Mouse (Mus musculus) lung, adult 2 months (tissue): ENCODE data around the gene Porcn. TPM values are rescaled to one million over a fixed set of nuclear protein-coding genes. Genes with fewer than 3 reads are reported as not detected.

Source experiments
- DNase-seq: peaks from one replicate; pipeline ENCODE4 v3.0.0; 2022
- H3K4me1 ChIP-seq: fragments of 200-500 bp; 2 replicates; pipeline ENCODE4 v1.6.1; 2011; ENCODE audit warnings: low read length; ENCODE audit not compliant: control insufficient read depth, insufficient read depth
- H3K4me3 ChIP-seq: fragments of 200-500 bp; replicated peaks from 2 replicates; pipeline ENCODE3; 2011; ENCODE audit warnings: low read depth, mild to moderate bottlenecking, control low read depth, low read length; ENCODE audit errors: extremely low read depth
- CTCF ChIP-seq: fragments of 200-500 bp; IDR thresholded peaks from 2 replicates; pipeline ENCODE4 v1.5.1; 2011; ENCODE audit warnings: mild to moderate bottlenecking, low read length, control low read depth; ENCODE audit not compliant: insufficient read depth
- POLR2A ChIP-seq: fragments of 200-500 bp; IDR thresholded peaks from 2 replicates; pipeline ENCODE4 v1.6.1; 2011; ENCODE audit warnings: low read depth, mild to moderate bottlenecking, control low read depth, low read length, borderline replicate concordance; ENCODE audit errors: extremely low read depth
- WGBS: fragments of 180-500 bp; shearing (Covaris S2); methylation state at CpG from one replicate; pipeline ENCODE4 v1.1.7; 2018; 5-methylcytosine and 5-hydroxymethylcytosine counted together
- polyA plus RNA-seq: library from polyadenylated mRNA; depleted of rRNA; stranded (reverse); fragments of >200 nt; gene quantifications from 2 replicates; pipeline ENCODE4 v1.2.3, GENCODE M21; 2012

The Porcn gene
- polyA plus RNA-seq, 1 experiment, result 86.0 TPM

DNA sequence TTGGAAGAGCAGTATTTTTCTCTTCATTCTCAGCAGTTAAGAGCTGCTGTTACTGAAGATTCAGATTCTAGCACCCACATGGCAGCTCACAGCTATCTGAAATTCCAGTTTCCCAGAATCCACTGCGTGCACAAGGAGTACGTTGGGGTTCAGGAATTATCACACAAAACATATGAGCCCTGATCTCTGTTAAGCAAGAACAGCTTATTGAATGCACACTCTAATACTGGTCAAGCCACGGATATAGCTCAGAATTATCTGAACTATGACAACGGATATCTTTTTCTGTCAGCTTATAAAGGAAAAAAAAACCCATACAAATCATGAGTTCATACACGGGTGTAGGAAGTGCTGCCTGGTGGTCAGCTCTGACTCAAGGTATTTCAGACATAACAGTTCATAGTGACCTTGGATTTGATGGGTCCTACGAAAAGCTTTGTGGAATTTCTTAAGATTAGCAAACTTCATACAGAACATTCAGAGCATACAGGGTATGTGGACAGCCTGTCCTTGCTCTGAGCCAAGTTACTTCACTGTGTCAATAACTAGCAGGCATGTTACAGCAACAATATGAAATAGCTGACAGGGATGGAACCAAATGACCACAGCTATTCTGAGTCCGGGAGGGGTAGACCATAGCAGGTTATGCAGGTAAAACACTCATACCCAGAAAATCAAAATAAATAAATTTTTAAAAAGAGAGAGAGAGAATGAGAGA is 5.3 kb upstream of the Porcn start:
- WGBS, result 63% methylated on average over 7 of the region's 7 CpGs
- no peak for DNase-seq
- Histone ChIP-seq H3K4me3 (no peak overlapping the region), H3K4me1 (no peaks in the 10 kb centered on the region; the same call in 1 of the 2 replicates)
- TF ChIP-seq POLR2A (no peak), CTCF (no peak)

DNA sequence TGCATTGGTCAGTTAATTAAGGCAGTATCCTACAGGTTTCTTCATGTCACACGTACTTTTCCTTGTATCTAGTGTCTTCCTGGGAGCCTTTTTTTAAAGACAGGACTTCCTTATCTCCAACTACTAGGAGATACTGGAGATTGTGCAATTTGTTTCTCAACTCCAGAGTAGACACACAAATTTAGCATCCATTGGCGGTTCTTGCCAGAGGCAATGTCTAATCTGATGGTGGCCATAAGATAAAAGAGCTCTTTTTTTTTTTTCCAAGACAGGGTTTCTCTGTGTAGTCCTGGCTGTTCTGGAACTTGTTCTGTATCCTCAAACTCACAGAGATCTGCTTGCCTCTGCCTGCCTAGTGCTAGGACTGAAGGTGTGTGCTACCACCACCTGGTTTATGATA is 3.4 kb upstream of the Porcn start:
- 50% methylated on average over 2 of the region's 2 CpGs for WGBS
- no peak for TF ChIP-seq CTCF
- no peak for TF ChIP-seq POLR2A
- Histone ChIP-seq H3K4me1 (peaks cover 2% of the 10 kb centered on the region; the same call in 1 of the 2 replicates), H3K4me3 (no peak overlapping the region)
- no peak for DNase-seq

DNA sequence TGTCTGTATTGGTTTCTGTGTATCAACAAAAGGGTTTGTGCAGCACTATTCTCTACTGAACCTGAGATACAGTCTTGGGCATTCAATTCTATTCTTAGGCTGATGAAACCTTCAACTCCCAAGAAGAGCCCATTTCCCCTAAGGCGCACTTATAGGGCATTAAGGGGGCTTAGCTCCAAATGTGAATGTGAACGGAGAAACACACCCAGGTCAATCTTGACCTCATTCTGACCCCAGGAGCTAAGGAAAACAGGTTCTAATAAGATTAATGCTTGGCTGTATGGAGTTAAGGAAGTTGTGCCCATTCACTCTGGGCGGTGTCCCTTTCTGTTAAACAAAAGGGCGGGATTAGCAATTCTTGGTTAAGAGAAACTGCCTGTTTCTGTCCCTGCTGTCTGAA is 899 bp upstream of the Porcn start:
- 30% methylated on average over 4 of the region's 4 CpGs for WGBS
- DNase-seq, result no peak
- no peak for TF ChIP-seq POLR2A
- TF ChIP-seq CTCF, result no peak
- peak overlapping the region; percentile 16 for H3K4me3 ChIP-seq
- peaks cover 2% of the 10 kb centered on the region; the same call in 1 of the 2 replicates for H3K4me1 ChIP-seq

DNA sequence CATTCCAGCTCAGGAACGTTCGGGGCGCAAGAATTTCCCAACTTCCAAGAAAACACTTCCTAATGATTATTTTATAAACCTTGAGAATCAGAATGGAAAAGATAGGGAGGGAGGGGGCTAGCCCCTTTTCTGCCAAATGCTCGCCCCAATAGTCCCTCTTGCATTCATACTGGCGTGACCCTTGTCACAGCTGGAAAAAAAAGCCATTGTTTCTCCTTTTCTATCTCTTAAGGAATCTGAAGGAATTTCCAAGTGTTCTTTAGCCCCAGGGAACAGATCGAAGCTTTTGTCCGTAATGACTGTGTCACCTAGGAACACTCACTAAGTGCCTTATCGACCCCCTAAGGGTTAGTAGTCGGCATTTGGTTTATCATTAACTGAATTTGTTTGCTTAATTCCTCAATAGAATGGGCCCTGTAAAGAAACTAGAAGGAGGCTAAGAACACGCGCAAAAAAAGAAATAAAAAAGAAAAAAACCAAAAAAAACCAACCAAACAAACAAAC is 421 bp upstream of the Porcn start:
- Histone ChIP-seq H3K4me1 (peaks cover 2% of the 10 kb centered on the region; the same call in 1 of the 2 replicates), H3K4me3 (peak overlapping the region; percentile 75)
- no peak for DNase-seq
- TF ChIP-seq POLR2A (no peak), CTCF (no peak)
- WGBS, result 28% methylated on average over 11 of the region's 11 CpGs

DNA sequence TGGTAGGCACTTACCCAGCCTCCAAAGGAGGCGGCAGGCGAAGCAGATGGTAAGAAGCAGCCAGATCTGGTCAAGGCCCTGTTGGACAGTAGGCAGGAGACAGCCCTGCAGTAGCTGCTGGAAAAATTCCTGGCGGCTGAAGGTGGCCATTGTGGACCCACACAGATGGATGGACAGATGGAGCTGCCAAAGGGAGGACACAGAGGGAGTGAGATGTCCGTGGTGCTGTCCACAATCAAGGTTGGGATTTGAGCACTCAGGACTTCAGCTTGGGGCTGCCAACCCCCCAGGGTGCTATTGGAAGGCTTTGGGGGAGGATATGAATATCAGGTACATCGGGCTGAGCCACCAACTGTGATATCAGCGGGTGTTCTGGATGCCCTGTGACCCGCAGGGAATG is 774 bp downstream of the Porcn start:
- no peak for DNase-seq
- H3K4me3 ChIP-seq, result no peak overlapping the region
- TF ChIP-seq CTCF (no peak), POLR2A (no peak)
- 50% methylated on average over 7 of the region's 7 CpGs for WGBS
- H3K4me1 ChIP-seq, result peaks cover 2% of the 10 kb centered on the region; the same call in 1 of the 2 replicates

DNA sequence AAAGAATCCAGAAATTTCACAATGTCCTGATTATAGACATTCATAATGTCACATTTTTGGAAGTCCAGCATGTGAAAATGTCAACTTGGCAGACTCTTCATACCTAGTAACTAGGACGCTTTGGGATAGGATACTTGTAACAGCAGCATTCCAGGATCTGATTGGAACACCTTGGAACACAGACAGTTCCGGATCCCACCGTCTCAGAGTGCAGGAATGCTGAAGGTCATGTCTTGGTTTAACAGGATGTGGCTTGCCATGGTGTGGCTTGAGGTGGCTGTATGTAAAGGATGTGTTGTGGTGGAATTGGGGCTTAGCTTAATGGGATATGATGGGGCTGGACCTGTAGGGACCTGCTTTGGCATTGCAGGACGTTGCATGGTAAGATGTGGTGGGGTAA is 1.2 kb downstream of the Porcn start:
- no peak for DNase-seq
- H3K4me3 ChIP-seq, result no peak overlapping the region
- WGBS, result 64% methylated on average over 4 of the region's 4 CpGs
- peaks cover 2% of the 10 kb centered on the region; the same call in 1 of the 2 replicates for H3K4me1 ChIP-seq
- no peak for TF ChIP-seq POLR2A
- TF ChIP-seq CTCF, result no peak

DNA sequence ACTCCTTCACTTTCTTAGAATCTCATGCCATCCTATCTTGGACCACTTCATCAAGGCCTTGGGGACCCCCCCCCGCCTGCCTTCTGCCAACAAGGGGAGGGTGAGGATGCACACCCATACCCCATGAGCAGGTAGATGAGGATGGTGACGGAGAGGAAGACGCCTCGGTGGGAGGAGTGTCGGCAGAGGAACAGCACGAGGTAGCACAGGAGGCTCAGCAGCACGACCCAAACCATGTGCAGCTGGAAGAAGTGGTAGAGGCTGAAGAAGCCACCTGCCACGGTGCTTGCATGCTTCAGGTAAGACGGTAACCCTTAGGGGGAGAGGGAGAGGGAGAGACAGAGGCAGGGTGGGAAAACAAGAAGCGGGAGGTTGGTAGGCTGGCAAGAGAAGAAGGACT is 2.2 kb downstream of the Porcn start:
- 86% methylated on average over 10 of the region's 10 CpGs for WGBS
- no peak for TF ChIP-seq CTCF
- no peak for TF ChIP-seq POLR2A

DNA sequence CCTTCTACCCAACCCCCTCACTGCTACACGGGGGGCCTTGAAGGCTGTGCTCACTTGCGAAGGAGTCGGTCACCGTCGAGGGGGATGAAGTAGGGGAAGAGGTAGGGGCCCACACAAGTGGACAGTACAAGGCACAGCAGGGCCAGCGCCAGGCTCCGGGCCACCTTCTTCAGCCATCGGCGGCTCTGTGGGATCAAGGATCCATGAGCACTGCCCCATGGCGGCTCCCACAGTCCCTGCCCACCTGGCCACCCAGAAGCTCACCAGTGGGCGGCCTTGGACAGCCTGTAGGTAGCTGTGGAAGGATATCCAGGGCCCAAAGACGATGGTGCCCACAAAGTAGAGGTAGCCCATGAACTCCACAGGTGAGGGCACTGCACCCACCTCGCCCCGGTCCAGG is 3.2 kb downstream of the Porcn start:
- Histone ChIP-seq H3K4me3 (no peak overlapping the region), H3K4me1 (peaks cover 2% of the 10 kb centered on the region; the same call in 1 of the 2 replicates)
- DNase-seq, result no peak
- WGBS, result 80% methylated on average over 14 of the region's 14 CpGs
- TF ChIP-seq POLR2A, result no peak
- TF ChIP-seq CTCF, result no peak

More for the DNA sequence above, 2.2 kb downstream of the Porcn start:
- no peak for DNase-seq
- Histone ChIP-seq H3K4me3 (no peak overlapping the region), H3K4me1 (peaks cover 2% of the 10 kb centered on the region; the same call in 1 of the 2 replicates)

DNA sequence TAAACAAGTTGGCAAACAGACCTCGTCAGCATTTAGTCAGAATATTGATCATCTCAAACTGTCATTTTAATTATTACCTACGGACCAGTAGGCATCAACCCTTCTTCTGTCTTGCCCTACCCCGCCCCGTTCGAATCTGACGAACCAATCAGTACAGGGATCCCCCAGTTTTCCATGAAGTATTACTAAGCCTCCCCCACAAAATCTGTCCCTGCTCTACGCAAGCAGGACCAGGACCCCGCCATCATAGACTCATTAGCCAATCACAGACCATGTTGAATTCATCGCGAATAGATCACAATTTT is 13.0 kb downstream of the Porcn start, which contains the start of gene Ebp:
Gene Ebp (minus strand): TSS at position 94 of the 305 bp plus-strand sequence.
- H3K4me1 ChIP-seq, result no peaks in the 10 kb centered on the region; the same call in 1 of the 2 replicates
- 40% methylated on average over 10 of the region's 10 CpGs for WGBS
- peak within 1 kb of the TSS; percentile 94 for H3K4me3 ChIP-seq
- DNase-seq, result no peak
- TF ChIP-seq POLR2A (no peak), CTCF (no peak)
